Mouse (Mus musculus) embryonic fibroblast, embryonic 13.5 days (primary cell): ENCODE results near the gene Hist1h3e.

Source experiments
- CTCF ChIP-seq: IDR thresholded peaks from 2 replicates; pipeline ENCODE4 v1.5.1; 2011; ENCODE audit warnings: mild to moderate bottlenecking, control low read depth, low read length, moderate library complexity, borderline replicate concordance; ENCODE audit not compliant: insufficient read depth
- POLR2A ChIP-seq: IDR thresholded peaks from 2 replicates; pipeline ENCODE4 v1.6.1; 2011; ENCODE audit warnings: low read depth, mild to moderate bottlenecking, control low read depth, low read length, moderate library complexity

GRCm38 (mm10) chr13:23571022-23571503 lies 8.9 kb upstream of the Hist1h3e start, which contains the start of the genes Hist1h2ae and Hist1h2bg:
- no peak for TF ChIP-seq CTCF
- peak; percentile 66; the same call in 1 of the 2 replicates for TF ChIP-seq POLR2A
